Mouse (Mus musculus): ENCODE measurements around the gene Garnl3. TPM values are rescaled to one million over a fixed set of nuclear protein-coding genes. Genes with fewer than 3 reads are reported as not detected.

Gene Garnl3
- polyA plus RNA-seq, 1 experiment = 46.5 TPM

- Histone ChIP-seq H3K4me3 (ENCODE audit: control insufficient read depth, low read depth, low read length) (no peak overlapping the region), H3K27me3 (ENCODE audit: control insufficient read depth, insufficient read depth, low read length) (no peaks in the 10 kb centered on the region), H3K27ac (ENCODE audit: control insufficient read depth, insufficient read depth, low read depth, low read length) (no peak overlapping the region), H3K4me1 (ENCODE audit: control insufficient read depth, insufficient read depth, low read length) (no peaks in the 10 kb centered on the region), H3K36me3 (ENCODE audit: control insufficient read depth, insufficient read depth, low read length) (no peaks in the 10 kb centered on the region; the same call in 1 of the 2 replicates)
- TF ChIP-seq POLR2A (IDR thresholded peaks at IDR 0.05; ENCODE audit: control insufficient read depth, low read depth, low read length) (no peak), CTCF (IDR thresholded peaks at IDR 0.05; ENCODE audit: control insufficient read depth, insufficient read depth, insufficient replicate concordance, low read depth, low read length) (0 out of 2 replicates have a peak, but pooled peaks have one; percentile 9)
Observed at GRCm38 (mm10) chr2:32939418-32939817, 192.0 kb downstream of the Garnl3 start.

DNA sequence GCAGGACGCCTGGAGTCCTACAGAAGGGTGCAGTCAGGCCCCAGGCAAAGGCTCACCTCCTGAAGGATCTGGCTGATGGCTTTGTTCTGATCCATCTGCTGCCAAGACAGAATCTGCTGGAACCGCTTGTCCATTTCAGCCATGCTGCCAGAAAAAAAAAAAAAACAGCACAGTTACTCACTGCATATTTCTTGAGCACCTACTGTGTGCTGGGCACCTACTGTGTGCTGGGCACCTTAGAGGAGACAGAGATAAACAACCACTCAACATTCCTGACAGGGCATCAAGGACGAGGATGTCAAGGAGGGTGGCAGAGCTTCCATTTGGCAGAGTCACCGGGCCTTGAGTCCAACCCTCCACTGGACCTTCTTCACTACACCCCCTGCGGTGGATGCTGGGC, 192.7 kb downstream of the Garnl3 start:
- Histone ChIP-seq H3K27me3 (ENCODE audit: control insufficient read depth, insufficient read depth, low read length) (no peaks in the 10 kb centered on the region), H3K36me3 (ENCODE audit: control insufficient read depth, insufficient read depth, low read length) (no peaks in the 10 kb centered on the region; the same call in 1 of the 2 replicates), H3K27ac (ENCODE audit: control insufficient read depth, insufficient read depth, low read depth, low read length) (no peak overlapping the region), H3K4me1 (ENCODE audit: control insufficient read depth, insufficient read depth, low read length) (no peaks in the 10 kb centered on the region), H3K4me3 (ENCODE audit: control insufficient read depth, low read depth, low read length) (no peak overlapping the region)
- no peak for TF ChIP-seq CTCF (IDR thresholded peaks at IDR 0.05; ENCODE audit: control insufficient read depth, insufficient read depth, insufficient replicate concordance, low read depth, low read length)
- TF ChIP-seq POLR2A (IDR thresholded peaks at IDR 0.05; ENCODE audit: control insufficient read depth, low read depth, low read length) = no peak

Other genes starting within 250 kb of the Garnl3 start
- 151 and 167 TPM in 2 replicates for gene Rpl12, start 170.1 kb downstream of the Garnl3 start, polyA plus RNA-seq (2012; rRNA removed)
- 4.6 and 5.3 TPM in 2 replicates for gene Lrsam1, start 170.0 kb downstream of the Garnl3 start, polyA plus RNA-seq (2012; rRNA removed)
- 50.8 and 62.8 TPM in 2 replicates for gene Slc2a8, start 149.6 kb downstream of the Garnl3 start, polyA plus RNA-seq (2012; rRNA removed)
- 3.1 and 4.5 TPM in 2 replicates for gene Angptl2, start 84.4 kb upstream of the Garnl3 start, polyA plus RNA-seq (2012; rRNA removed)
- 33.0 and 35.6 TPM in 2 replicates for gene Ralgps1, start 239.8 kb upstream of the Garnl3 start, polyA plus RNA-seq (2012; rRNA removed)